Mouse (Mus musculus) kidney, postnatal 10 days (tissue): ENCODE measurements around the gene Tpt1.

Source experiments
- DNase-seq: peaks from one replicate; pipeline ENCODE4 v3.0.0; 2021; ENCODE audit warnings: mixed read lengths

Gene Tpt1

GRCm38 (mm10) chr14:75878980-75879379 is 34.1 kb downstream of the Tpt1 start:
- no peak for DNase-seq

- DNase-seq: peak; percentile 33
Measured at GRCm38 (mm10) chr14:75881856-75882255, 37.0 kb downstream of the Tpt1 start.

- DNase-seq: no peak
Measured at GRCm38 (mm10) chr14:75883330-75883729, 38.4 kb downstream of the Tpt1 start.

- DNase-seq: no peak
Measured at GRCm38 (mm10) chr14:75883873-75884272, 39.0 kb downstream of the Tpt1 start.

GRCm38 (mm10) chr14:75892118-75892517 is 47.2 kb downstream of the Tpt1 start:
- DNase-seq: no peak
